Mouse (Mus musculus): ENCODE measurements around the gene Zfp974. TPM values are rescaled to one million over a fixed set of nuclear protein-coding genes. Genes with fewer than 3 reads are reported as not detected.
"Not testable (repeated sequence)": the region's sequence is repeated elsewhere in the genome, so short reads cannot be mapped to it uniquely, and the experiment has no call there.

Zfp974 gene
- polyA plus RNA-seq (2015; fragmentation: Nextera tagmentation; extraction: Ambion mirVana) = 15.9 and 16.9 TPM in 2 replicates

DNA sequence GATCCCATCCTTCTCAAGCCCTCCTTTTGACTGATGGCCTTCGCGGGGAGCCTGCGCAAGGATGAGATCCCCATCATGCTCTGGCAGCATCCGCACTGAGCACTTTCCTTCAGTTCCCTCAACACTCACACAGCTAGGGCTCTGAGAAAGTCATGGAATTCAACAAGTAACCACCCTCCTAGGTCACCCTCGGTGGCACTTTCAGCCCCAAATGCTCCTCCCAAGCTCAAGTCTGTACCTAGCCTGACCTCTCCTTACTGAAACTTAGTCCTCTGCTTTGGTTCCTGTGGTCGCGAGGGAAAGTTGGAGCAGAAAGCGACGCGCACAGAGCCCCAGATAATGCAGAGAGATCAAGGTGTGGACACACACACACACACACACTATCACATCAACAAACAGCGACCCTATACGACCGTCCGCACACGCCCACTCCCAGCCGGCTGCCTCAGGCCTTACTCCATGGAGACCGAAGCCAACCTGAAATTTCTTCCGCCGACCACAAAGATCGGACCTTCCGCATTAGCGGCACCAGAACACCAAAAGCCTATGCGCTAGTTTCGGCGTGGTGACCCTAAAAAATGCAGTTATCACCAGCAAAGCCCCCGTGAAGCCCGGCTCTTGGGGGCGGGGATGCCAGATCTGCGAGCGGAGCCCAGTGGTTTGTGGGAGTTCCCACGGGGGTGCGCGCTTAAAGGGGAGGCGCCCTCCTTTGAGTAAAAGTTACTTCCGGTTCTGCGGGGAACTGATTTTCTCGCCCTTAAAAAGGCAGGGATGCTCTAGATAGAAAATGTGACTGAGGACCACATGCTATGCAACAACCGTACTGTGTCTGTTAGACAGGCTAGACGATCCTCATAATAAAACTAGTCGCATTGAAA is at the start of gene Zfp974:
Gene Zfp974, minus strand, starts transcription at position 643 of the 878 bp plus-strand sequence.
- H3K4me1 ChIP-seq (replicated peaks) = peaks cover 13% of the 10 kb centered on the region
- peaks cover 15% of the 10 kb centered on the region for H3K36me3 ChIP-seq
- peak within 1 kb of the TSS; percentile 69; the same call in 1 of the 2 replicates for H3K27ac ChIP-seq
- no peaks in the 10 kb centered on the region for H3K27me3 ChIP-seq
- 4% methylated on average over 40 of the region's 40 CpGs for WGBS
- peak within 1 kb of the TSS; percentile 90 for H3K4me2 ChIP-seq (replicated peaks)
- no peaks in the 10 kb centered on the region for H3K9me3 ChIP-seq
- ATAC-seq = peak; percentile 91
- peak within 1 kb of the TSS; percentile 84 for H3K9ac ChIP-seq (replicated peaks)
- peak within 1 kb of the TSS; percentile 76 for H3K4me3 ChIP-seq (replicated peaks)

GRCm38 (mm10) chr7:27949451-27949850 is 20.2 kb upstream of the Zfp974 start:
- H3K4me2 ChIP-seq (replicated peaks); H3K27me3 ChIP-seq; H3K4me1 ChIP-seq (replicated peaks); H3K9ac ChIP-seq (replicated peaks); H3K27ac ChIP-seq; H3K9me3 ChIP-seq; H3K36me3 ChIP-seq; ATAC-seq; H3K4me3 ChIP-seq (replicated peaks): not testable (repeated sequence)
- 93% methylated on average over 13 of the region's 13 CpGs for WGBS

DNA sequence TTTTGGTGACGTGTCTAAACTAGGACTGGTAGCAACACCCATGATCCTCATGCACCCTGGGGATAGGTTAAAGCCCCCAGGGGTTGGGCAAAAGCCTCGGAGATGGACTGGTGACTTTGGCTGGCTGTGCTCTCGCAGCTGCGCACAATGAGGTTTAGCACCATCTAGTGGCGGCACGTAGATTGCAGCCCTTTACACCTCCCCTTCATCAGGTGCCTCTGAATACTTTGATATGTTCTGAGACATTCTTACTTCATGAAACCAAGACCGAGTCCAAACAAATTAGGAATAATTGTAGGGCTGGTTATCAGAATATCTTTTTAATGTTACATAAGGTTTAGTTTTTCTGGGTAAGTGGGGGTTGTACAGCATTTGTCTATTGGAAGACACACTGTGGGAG is 12.6 kb upstream of the Zfp974 start:
- 47% methylated on average over 4 of the region's 7 CpGs for WGBS
- H3K27ac ChIP-seq; H3K4me1 ChIP-seq (replicated peaks); H3K4me3 ChIP-seq (replicated peaks); ATAC-seq; H3K27me3 ChIP-seq; H3K9ac ChIP-seq (replicated peaks); H3K4me2 ChIP-seq (replicated peaks); H3K36me3 ChIP-seq; H3K9me3 ChIP-seq: not testable (repeated sequence)

DNA sequence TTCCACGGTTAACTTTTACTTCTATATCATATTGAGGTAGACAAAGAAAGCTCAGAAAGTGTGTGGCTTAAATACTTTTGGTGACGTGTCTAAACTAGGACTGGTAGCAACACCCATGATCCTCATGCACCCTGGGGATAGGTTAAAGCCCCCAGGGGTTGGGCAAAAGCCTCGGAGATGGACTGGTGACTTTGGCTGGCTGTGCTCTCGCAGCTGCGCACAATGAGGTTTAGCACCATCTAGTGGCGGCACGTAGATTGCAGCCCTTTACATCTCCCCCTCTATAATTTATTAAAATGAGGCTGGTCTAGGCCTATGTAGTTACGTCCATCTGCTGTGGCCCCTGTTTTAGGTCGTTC is 4.5 kb upstream of the Zfp974 start:
- ATAC-seq; H3K27me3 ChIP-seq; H3K4me1 ChIP-seq (replicated peaks); H3K9ac ChIP-seq (replicated peaks); H3K36me3 ChIP-seq; H3K9me3 ChIP-seq; H3K4me3 ChIP-seq (replicated peaks); H3K27ac ChIP-seq: not testable (repeated sequence)
- 36% methylated on average over 1 of the region's 9 CpGs for WGBS
- peak overlapping the region; percentile 37 for H3K4me2 ChIP-seq (replicated peaks)

- peak overlapping the region; percentile 37 for H3K4me2 ChIP-seq (replicated peaks)
- WGBS = 32% methylated on average over 7 of the region's 7 CpGs
- no peaks in the 10 kb centered on the region for H3K27me3 ChIP-seq
- no peaks in the 10 kb centered on the region for H3K9me3 ChIP-seq
- no peak for ATAC-seq
- H3K4me3 ChIP-seq (replicated peaks) = no peak overlapping the region
- no peaks in the 10 kb centered on the region for H3K36me3 ChIP-seq
- H3K9ac ChIP-seq (replicated peaks) = no peak overlapping the region
- no peak overlapping the region for H3K27ac ChIP-seq
- peaks cover 10% of the 10 kb centered on the region for H3K4me1 ChIP-seq (replicated peaks)
These were observed 4.0 kb upstream of the Zfp974 start for GRCm38 (mm10) chr7:27933050-27933799.

DNA sequence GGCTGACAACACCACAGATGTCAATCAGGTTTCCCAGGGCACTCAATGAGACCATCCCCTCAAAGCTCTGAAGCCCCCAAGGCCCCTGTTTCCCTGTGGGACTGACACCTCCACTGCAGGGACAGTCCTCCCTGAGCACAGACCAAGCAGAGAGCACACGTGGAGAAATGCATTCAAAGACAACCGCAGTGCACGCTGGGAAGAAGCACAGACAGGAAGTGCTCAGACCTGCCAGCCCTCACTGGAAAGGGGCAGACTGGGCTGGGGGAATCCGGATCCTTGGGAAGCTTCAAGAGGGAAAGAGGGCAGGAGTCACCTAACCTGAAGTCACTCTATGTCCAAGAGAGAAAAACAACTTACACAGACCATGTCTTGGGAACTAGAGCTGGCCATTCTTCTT is 2.2 kb downstream of the Zfp974 start:
- not testable (repeated sequence) for H3K4me2 ChIP-seq (replicated peaks); H3K27me3 ChIP-seq; H3K9ac ChIP-seq (replicated peaks); H3K4me1 ChIP-seq (replicated peaks); ATAC-seq; H3K27ac ChIP-seq; H3K9me3 ChIP-seq; H3K4me3 ChIP-seq (replicated peaks)
- H3K36me3 ChIP-seq = peaks cover 24% of the 10 kb centered on the region
- WGBS = 51% methylated on average over 4 of the region's 4 CpGs

GRCm38 (mm10) chr7:27910952-27911351 is 18.3 kb downstream of the Zfp974 start:
- H3K36me3 ChIP-seq = peaks cover 56% of the 10 kb centered on the region
- 75% methylated on average over 4 of the region's 4 CpGs for whole genome bisulfite sequencing

DNA sequence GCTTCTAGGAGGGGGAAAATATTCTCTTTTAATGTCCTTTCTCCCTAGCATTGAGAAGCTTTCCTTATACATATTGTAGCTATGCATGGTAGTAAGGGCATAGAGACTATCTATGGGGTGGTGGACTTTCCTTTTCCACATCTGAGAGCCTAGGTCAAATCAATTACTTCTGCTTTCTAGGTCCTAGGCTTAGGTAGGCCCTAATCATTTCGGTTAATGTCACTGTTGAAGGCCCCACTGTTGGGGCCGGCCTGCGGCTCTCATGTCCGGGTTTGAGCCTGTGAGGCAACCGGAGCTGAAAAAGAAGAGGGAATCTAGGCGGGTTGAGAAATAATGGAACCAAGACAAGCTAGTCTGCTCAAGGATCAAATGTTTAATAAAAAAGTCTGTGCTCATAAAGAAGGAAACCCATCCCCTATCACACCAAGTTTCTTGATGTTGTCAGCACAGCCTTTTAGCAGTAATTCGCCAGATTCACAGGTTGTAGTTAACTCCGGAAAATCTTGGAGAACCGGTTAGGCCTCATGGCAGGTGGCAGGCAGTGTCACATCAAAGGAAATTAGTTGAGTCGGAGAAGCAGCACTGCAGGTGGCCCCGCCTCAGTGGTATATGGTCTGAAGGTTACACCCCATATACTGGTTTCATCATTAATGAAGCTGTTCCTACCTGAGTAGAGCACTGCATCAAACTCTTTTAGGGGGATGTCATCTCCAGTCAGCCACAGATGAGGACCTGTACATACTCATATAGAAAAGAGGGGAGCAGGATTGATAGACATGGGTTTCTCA is 24.0 kb downstream of the Zfp974 start:
- no peak overlapping the region for H3K4me3 ChIP-seq (replicated peaks)
- H3K27me3 ChIP-seq = no peaks in the 10 kb centered on the region
- H3K9me3 ChIP-seq = 0 out of 2 replicates have a peak, but pooled peaks cover 4% of the 10 kb centered on the region
- no peak overlapping the region for H3K4me2 ChIP-seq (replicated peaks)
- peaks cover 20% of the 10 kb centered on the region for H3K36me3 ChIP-seq
- H3K27ac ChIP-seq = no peak overlapping the region
- no peak for ATAC-seq
- H3K4me1 ChIP-seq (replicated peaks) = no peaks in the 10 kb centered on the region
- WGBS = 81% methylated on average over 11 of the region's 11 CpGs
- no peak overlapping the region for H3K9ac ChIP-seq (replicated peaks)

More at GRCm38 (mm10) chr7:27910952-27911351, 18.3 kb downstream of the Zfp974 start:
- H3K27ac ChIP-seq; H3K9ac ChIP-seq (replicated peaks); H3K4me2 ChIP-seq (replicated peaks); H3K4me3 ChIP-seq (replicated peaks); H3K9me3 ChIP-seq; H3K4me1 ChIP-seq (replicated peaks); ATAC-seq; H3K27me3 ChIP-seq: not testable (repeated sequence)

GRCm38 (mm10) chr7:27900601-27901000 is 28.7 kb downstream of the Zfp974 start:
- ATAC-seq = no peak
- no peak overlapping the region for H3K4me3 ChIP-seq (replicated peaks)
- no peaks in the 10 kb centered on the region; the same call in 1 of the 2 replicates for H3K36me3 ChIP-seq
- no peak overlapping the region for H3K27ac ChIP-seq
- no peak overlapping the region for H3K4me2 ChIP-seq (replicated peaks)
- WGBS = 92% methylated on average over 4 of the region's 4 CpGs
- H3K27me3 ChIP-seq = no peaks in the 10 kb centered on the region
- H3K9me3 ChIP-seq = 0 out of 2 replicates have a peak, but pooled peaks cover 2% of the 10 kb centered on the region
- no peaks in the 10 kb centered on the region for H3K4me1 ChIP-seq (replicated peaks)
- H3K9ac ChIP-seq (replicated peaks) = no peak overlapping the region

DNA sequence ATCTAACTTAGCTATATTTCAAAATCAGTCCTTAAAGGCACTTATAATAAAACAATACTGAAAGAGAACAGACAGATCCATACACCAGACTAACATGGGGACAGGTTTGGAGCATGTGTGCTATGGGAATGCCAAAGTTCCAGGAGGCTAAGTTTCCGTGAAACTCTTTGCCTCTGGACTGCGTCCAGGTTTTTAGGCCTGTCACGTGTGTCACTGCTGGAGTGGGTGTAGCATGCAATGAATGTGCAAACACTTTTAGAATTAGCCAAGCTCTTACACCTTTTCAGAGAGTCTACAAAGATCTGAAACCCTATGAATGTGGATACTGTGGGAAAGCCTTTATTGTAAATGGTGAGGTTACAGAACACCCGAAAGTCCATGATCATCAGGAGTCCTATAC is 47.5 kb downstream of the Zfp974 start:
- Histone ChIP-seq H3K9me3 (peaks cover 6% of the 10 kb centered on the region; the same call in 1 of the 2 replicates), H3K4me3 (replicated peaks) (no peak overlapping the region), H3K36me3 (peaks cover 45% of the 10 kb centered on the region), H3K4me1 (replicated peaks) (no peaks in the 10 kb centered on the region), H3K27ac (no peak overlapping the region), H3K27me3 (no peaks in the 10 kb centered on the region), H3K9ac (replicated peaks) (no peak overlapping the region), H3K4me2 (replicated peaks) (no peak overlapping the region)
- ATAC-seq = no peak
- 95% methylated on average over 4 of the region's 4 CpGs for WGBS

GRCm38 (mm10) chr7:27862578-27862977 is 66.7 kb downstream of the Zfp974 start:
- H3K9me3 ChIP-seq; H3K4me2 ChIP-seq (replicated peaks); H3K27ac ChIP-seq; ATAC-seq; H3K9ac ChIP-seq (replicated peaks); H3K27me3 ChIP-seq; H3K4me3 ChIP-seq (replicated peaks): not testable (repeated sequence)
- H3K36me3 ChIP-seq = peaks cover 14% of the 10 kb centered on the region
- peaks cover 17% of the 10 kb centered on the region for H3K4me1 ChIP-seq (replicated peaks)
- WGBS = 84% methylated on average over 5 of the region's 5 CpGs
